Mouse (Mus musculus): Measurements from ENCODE around the gene Dner. TPM values are rescaled to one million over a fixed set of nuclear protein-coding genes. Genes with fewer than 3 reads are reported as not detected.

The Dner gene
- total RNA-seq, 2 experiments from 2014 or later, result 0.07 to 0.15 TPM

DNA sequence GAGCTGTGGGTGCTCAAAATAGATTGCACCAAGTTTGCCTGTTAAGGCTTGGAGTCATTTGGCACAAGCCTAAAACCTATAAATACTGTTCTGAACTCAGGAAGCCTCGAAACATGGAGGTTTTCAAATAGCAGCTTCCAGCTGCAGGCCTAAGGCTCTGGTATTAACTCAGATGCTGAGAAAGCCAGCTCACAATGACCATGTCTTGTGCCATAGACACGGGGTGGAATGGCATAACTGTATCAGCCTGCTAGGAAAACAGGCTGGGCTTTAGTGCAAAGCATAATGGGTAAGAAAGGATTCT is 146.0 kb downstream of the Dner start:
- no peak for DNase-seq
- intact Hi-C loops (cut with DNase I), result no loop called here

DNA sequence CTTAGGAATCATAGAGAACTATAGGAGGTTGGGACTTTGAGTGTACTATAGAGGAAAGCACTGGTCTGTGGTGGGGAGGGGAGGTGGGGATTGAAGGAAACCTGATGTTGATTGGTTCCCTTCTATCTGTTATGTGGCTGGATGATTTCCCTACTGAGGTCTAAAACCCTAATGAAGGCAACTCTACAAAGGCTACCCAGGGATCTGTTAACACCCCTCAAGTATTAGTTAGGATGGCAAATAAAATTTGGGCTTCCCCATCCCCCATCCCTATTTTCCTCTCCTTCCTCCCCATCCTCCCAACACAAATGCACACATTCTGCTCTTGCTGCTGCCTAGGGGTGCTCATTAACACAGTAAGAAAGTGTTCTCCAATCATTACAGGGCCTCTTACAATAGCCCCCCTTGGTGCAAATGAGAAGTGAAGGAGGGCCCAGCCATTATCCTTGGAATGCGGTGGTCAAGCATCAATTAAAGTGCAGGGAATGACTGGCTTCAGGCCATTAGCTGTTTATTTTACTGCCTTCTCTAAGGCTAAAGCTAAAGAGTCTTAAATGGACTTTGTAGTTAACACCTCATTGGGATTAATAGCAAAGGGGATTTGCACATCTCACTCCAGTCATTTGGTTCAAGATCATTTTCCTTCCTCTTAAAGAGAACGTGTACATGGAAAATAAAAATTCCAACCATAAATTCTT is 146.5 kb downstream of the Dner start:
- intact Hi-C loops (cut with DNase I), result no loop called here
- no peak for DNase-seq

DNA sequence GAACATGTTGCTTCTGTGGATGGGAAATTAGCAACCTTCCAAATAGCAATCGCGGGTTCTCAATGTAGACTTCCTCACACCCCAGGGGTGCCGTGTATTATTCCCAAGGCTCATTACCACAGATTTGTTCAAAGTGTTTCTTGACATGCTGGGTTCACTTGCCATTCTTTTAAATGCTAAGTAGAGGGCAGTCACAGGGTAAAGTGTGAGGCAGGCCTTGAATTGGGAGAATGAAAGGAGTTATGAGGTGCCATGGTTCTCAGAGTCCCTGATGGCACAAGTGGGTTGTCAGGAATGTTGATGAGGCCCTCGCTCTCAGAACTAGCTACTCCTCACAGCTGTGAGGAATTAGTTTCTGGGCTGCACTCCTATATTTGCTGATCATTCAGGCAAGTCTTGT is 160.0 kb downstream of the Dner start:
- intact Hi-C loops (cut with DNase I), result no loop called here
- DNase-seq, result no peak

DNA sequence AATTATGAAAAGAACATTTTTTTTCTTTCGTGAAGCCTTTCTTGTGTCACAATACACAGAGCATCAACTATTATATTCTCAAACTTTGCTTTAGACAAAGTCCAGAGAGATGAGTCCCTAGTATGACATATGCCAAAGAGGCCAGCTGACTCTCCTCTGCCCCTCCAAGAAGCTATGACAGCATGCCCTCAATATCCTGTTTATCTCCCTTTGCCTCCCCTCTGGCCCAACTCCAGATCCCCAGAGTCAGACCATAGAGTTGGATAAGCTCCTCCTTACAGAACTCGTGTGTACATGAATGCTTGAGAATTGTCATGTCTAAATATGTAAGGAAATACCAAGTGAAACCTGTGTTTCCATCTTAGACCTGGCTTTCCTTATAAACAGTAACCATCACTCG is 170.5 kb downstream of the Dner start:
- peak in 1 of 2 experiments; percentile 12 for DNase-seq
- intact Hi-C loops (cut with DNase I), result no loop called here

DNA sequence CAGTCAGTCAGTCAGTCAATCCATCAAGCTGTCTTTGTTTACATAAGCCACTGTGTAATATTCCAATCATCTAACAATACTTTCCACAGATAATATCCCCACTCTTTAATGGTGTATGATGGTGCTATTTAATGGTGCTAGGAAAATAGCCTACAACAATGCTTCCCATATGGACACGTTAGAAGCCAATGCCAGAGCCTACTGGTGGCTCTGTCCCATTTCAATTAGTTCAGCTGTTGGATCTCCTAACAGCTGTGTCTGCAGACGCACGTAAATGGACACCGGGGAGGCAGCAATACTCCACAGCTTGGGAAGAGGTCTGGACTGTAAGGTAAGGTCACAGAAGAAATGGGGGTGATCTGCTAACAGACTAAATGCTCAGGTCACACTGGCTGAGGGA is 171.6 kb downstream of the Dner start:
- intact Hi-C loops (cut with DNase I), result no loop called here
- DNase-seq, result no peak

DNA sequence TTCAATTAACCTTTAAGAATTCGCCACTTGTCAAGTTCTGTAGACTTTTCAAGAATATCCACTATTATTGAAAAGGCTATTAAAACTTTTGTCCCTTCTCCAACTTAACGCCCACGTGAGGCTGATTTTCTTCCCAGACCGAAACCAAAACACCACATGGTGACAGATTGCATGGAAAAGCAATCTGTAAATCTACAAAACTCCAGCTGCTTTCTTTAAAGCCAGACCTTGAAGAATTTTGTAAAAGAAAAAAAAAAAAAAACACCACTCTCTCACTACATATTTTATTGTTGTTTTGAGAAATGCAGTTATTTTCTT is 173.1 kb downstream of the Dner start:
- DNase-seq, result peak in 1 of 2 experiments; percentile 24
- intact Hi-C loops (cut with DNase I), result no loop called here

DNA sequence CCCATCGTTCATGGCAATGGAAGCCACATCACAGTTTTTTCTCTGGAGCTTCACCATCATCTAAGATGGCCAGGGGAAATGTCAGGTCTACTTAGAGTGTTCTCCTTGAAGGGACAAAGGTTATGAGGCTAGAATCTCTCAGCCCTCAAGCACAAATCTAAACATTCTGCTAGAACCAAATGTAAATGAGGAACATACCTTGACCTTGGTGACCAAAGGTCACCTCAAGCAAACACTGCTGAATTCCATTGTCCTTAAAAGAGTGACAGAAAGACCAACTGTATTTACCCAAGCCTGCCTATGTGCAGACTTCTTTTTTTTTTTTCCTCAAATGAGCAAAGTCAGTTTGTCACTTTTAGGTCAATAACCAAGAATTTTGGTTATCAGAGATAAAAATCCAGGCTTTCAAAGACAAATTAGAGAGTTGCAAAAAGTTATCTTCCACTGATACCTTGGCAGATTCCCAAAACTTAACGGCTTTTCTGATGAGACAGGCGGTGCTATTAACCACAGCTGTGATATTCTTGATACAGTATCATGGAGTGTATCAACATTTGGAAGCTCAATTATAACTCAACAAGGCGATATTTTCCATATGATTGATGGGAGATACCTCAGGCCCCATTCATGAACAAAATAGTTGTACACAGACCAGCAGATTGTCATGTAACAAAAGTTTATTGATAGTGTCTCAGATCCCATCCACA is 173.6 kb downstream of the Dner start:
- intact Hi-C loops (cut with DNase I), result no loop called here

DNA sequence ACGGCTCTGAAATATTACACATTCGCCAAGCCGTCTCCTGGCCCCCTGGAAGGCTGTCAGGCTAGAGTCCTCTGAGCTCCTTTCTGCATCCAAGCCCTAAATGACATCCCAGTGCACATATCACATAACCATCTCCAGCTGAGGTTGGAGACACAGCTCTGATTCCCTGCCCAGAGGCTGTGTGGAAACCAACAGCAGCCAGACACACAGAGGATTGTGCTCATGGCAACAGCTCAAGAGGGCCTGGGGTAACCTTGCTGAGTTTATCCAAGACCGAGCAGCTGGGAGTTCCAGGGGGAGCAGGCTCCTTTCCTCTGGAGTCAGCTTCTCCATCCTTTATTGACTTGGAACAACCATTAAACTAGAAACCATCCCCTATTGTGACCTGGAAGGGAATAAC is 177.7 kb downstream of the Dner start:
- DNase-seq, result peak; percentile 46 to 53

More for the DNA sequence above, 173.6 kb downstream of the Dner start:
- DNase-seq, result no peak

DNA sequence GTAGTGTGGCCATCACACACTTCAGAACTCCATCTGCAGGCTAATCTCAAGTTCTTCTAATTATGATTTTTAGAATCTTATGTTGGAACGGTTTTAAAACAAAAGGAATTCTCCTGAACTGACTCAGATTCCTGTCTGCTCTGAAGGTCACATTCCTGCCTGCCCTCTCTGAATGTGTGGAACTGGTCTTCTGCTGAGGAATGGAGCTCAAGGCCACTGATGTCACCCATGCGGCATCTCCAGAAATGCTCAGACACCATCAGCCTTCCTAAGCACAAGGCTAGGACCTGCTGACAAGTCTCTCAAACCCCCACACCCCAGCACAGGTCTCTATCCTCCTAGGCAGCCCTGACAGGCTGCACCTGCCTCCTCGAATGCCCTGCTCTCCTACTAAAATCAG is 182.8 kb downstream of the Dner start:
- intact Hi-C loops (cut with DNase I), result no loop called here
- no peak for DNase-seq

More for the DNA sequence above, 177.7 kb downstream of the Dner start:
- intact Hi-C loops (cut with DNase I), result no loop called here

DNA sequence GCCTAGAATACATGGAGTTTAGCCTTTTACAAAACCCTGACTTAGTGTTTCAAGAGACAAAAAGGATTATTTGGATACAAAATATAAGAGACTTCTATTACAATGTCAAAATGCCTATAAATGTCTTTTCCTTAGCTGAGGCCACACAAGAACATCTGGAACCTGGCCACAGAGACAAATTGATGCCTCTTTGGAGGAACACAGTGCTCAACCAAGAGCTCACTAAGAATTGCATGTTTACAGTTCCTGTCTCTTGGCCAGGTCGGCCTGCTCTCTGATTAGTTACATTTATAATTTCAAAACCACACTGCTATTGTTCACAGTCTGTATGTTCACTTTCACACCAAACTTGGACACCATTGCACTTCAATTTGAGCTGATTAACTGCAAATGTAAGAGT is 187.5 kb downstream of the Dner start:
- DNase-seq, result no peak
- intact Hi-C loops (cut with DNase I), result no loop called here

DNA sequence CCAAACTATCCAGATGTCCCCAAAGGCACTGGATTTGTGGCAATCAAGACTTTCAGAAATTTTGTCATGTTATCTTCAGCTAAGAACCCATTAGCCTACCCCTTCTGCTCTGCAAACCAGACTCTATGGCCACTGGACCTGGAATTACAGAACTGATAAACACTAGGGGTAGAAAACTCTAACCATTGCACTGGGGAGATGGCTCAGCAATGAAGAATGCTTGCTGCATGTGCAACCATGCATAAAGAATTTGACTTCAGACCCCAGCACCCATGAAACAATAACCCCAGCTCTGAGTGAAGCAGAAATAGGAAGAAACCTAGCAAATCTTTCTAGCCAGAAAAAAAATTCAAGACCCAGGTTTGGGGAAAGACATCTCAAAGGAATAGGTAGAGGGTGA is 188.5 kb downstream of the Dner start:
- DNase-seq, result no peak
- intact Hi-C loops (cut with DNase I), result no loop called here

DNA sequence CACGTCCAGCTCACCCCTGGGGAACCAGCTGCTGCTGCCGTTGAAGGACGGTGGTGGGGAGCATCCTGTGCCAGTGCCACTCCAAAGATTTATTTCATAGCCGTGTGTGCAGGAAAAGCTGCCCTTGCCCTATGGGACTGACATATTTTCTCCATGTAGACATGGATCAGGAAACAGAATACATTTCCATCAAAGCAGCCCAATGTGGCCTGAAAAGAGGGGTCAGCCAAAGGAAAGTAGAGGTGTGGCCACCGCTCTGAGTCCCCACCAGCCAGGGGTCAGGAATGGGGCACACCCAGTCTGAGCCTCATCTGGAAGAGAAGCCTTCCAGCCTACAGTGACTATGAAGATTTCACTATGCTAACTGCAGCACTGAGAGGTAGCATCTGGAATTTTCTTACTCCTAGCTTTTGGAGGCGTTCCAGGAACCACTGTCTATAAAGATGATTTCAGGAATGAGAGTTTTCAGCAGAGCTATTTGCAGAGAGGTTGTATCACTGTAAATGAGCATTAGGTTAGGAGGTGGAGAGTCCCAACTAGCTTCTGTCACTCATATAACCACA is 189.0 kb downstream of the Dner start:
- intact Hi-C loops (cut with DNase I), result no loop called here
- DNase-seq, result peak; percentile 6 to 23

DNA sequence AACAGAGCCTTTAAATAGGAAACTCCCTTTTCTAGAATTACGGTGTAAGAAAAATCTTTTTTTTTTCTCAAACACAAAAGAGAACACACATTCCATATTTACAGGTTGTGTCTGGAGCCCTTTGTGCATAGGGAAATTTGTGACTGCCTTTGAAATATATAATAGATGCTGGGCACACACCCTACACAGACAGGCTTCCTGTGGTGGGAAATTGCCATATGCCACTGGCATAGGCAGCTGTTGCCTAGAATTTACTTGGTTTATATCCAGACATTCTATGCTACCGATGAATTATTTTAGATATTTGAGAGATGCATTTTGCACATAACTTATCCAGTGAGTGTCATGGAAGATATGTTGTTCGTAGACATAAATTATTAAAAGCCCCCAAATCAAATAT is 195.3 kb downstream of the Dner start:
- DNase-seq, result no peak
- intact Hi-C loops (cut with DNase I), result no loop called here

DNA sequence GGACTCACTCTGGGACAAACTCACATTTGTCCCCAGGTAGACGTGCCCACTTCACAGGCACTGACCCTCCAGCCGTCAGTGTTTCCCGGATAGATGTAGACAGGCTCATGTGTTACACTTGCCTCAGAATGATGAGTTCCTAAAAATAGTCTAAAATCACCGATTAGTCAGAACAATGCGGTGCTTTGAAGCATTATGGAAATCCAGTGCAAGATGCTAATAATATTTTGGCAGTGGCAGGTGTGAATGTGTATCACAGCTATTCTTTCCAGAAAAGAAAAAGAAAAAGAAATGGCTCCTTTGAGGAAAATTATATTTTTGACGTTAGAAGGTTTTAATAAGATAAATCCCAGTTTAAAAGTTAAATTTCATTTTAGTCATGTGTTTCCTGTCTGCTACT is 204.3 kb downstream of the Dner start:
- DNase-seq, result no peak

DNA sequence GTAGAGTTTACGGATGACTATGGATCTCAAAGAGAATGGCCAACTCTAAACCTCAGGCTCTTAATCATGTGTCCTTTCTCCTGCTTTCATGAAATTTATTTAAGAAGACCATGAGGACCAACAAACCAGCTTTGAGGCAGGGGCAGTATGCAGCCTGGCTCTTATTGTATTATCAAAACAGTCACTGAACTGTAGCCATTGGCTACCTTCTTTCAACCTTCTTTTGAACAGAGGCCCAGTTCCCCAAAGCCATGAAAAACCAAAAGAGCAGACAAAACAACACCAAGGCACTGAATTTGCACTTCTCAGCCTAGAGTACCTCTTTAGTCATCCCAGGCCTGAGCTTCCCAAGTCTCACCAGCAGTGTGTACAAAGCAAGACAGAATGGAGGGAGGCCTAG is 207.5 kb downstream of the Dner start:
- intact Hi-C loops (cut with DNase I), result no loop called here
- no peak for DNase-seq

More for the DNA sequence above, 204.3 kb downstream of the Dner start:
- intact Hi-C loops (cut with DNase I), result no loop called here

DNA sequence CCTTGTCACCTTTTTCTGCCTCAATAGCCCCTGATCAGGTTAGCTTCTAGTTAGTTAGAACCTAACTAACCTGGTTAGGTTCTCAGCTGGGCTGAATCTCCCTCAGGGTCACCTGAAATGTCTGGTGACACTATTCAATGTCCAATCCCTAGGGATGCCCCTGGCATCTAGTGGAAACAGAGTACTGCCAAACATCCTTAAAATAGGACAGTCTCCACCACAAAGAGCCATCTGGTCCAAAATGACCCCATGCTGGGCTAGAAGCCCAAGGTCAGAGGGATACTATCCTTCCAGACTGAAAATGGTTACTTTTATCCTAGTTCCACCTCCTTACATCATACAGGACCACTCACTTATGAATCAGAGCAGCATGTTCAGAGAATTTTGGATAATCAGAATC is 211.0 kb downstream of the Dner start:
- DNase-seq, result no peak
- intact Hi-C loops (cut with DNase I), result no loop called here

DNA sequence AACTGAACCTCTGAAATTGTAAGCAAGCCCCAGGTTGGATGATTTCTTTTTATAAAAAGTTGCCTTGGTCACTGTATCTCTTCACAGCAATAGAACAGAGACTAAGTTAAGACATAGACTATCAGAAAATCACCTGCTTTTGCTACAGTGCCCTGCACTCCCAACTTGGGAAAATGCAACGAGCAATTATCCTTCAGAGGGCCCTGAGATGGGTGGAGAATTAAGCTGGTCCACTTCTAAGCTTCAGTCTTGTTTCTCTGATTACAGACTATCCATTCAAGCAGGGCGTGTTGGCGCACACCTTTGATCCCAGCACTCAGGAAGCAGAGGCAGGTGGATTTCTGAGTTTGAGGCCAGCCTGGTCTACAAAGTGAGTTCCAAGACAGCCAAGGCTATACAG is 211.4 kb downstream of the Dner start:
- intact Hi-C loops (cut with DNase I), result no loop called here
- DNase-seq, result no peak

DNA sequence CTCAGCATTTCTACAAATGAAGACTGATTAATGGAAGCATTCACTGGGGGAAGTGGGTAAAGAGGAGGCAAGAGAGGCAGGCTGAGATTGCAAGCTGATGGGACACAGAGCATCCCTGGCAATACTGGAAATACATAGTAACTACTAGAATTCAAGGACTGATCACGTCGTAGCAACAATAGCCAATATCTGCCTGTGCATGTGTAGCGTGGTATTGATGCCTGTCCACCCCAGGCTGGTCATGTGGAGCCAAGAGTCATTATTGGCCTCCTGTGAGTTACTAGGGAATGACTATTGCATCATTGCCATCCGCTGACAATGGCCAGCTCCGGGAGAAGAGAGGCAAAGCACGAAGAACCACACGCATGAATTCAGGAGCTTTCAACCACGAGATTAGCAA is 216.0 kb downstream of the Dner start:
- DNase-seq, result no peak
- intact Hi-C loops (cut with DNase I), result no loop called here

DNA sequence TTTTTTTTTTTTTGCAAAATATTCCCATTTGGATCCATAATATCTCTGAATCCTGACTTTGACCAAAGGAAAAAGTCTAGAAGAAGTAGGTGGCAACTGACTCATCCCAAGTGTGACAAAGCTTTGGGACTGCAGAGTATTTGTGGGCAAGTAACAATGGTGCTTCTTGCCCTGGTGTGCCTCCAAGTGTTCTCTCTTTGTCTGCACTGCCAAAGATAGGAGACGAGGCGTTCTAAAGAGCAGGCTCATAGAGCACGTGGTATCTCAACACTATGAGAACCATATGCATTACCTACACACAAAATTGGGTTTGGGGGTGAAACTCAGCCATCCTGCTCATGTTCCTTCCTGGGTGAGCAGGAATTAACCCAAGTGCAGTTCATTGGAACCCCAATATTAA is 221.7 kb downstream of the Dner start:
- intact Hi-C loops (cut with DNase I), result no loop called here
- no peak for DNase-seq

DNA sequence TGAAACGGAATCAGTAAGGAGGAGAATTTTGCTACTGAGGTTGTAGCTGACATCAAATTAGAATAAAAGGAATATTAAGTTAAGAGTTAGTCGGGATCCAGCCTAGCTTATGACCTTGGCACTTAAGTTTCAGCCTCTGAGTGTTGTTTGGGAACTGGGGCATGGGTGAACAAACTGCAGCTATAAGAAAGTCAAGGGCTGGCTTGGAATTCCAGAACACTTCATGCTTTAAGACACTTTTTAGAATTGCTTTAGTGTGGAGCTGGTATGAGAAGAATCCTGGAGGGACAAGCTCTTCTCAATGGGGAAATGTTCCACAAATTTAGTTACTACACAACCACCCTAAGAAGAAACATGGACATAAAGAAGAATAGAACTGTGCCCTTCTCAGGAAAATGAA is 223.8 kb downstream of the Dner start:
- DNase-seq, result no peak
- intact Hi-C loops (cut with DNase I), result no loop called here

DNA sequence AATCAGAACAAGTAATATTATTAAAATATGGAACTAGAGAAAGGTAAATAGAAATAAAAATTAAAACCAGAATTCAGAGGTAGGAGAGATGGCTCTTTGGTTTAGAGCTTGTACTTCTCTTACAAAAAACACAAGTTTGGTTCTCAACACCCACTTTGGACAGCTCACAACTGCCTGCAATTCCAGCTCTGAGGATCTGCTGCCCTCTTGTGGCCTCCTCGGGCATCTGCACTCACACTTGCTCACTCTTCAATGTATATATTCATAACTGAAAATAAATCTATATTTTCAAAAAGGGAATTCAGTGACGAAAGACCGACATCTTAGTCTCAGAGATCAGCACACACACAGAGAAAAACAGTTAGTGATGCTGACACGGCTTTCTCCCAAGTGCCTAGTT is 225.7 kb downstream of the Dner start:
- intact Hi-C loops (cut with DNase I), result no loop called here
- DNase-seq, result peak in 1 of 2 experiments; percentile 7

DNA sequence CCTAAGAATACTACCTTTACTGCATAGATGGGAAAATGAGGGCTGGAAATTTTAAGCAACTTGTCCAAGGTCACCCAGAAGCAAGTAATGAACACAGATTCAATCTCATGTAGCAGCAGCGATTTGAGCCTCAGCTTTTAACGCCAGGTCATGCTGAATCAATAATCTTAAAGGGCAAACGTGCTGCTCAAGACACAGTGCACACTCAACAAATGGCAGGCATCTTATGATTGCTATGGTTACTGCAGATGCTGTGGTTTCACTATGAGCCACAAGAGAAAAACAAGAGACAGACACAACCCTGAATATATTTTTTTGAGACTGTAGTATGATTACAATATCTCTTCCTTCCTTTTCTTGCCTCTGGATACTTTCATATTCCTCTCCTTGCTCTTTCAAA is 228.4 kb downstream of the Dner start:
- intact Hi-C loops (cut with DNase I), result no loop called here
- DNase-seq, result no peak

Measured in heart, postnatal 14 days (tissue).